Mouse (Mus musculus): Measurements from ENCODE around the gene Prkar2b.
A peak's percentile ranks its signal among the peaks of the same experiment; 100 is the strongest.

Prkar2b gene

GRCm38 (mm10) chr12:31917245-31917644 lies 143.9 kb downstream of the Prkar2b start:
- DNase-seq: peak; percentile 85 to 89

- no peak for DNase-seq
Observed at GRCm38 (mm10) chr12:31916691-31917090, 144.4 kb downstream of the Prkar2b start.

- DNase-seq: peak; percentile 85 to 95
Observed at GRCm38 (mm10) chr12:31913614-31914013, 147.5 kb downstream of the Prkar2b start.

- peak in 1 of 2 experiments; percentile 38 for DNase-seq
Observed at GRCm38 (mm10) chr12:31912966-31913551, 148.0 kb downstream of the Prkar2b start.

Data from cerebellum, adult 18-20 months (tissue).